Mouse (Mus musculus): ENCODE measurements around the gene Klf7.

The Klf7 gene

DNA sequence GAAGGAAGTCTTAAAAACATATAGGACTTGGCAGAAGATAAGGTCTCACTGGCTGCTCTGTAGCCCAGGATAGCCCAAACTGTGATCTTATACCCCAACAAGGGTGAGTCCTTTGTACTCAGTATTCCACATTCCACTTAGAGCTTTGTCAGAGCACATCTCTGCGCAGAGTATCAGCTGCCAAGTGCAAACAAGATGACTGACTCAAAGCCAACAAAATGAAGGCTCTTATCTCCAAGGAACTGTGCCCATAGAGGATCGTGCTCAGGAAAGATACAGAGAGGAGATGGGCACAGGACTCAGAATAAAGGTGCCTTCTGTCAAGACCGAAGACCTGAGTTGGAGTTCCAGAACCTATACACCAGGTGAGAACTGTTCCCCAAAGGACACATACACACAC, 100.1 kb downstream of the Klf7 start:
- no peak for DNase-seq (ENCODE audit: low spot score)

DNA sequence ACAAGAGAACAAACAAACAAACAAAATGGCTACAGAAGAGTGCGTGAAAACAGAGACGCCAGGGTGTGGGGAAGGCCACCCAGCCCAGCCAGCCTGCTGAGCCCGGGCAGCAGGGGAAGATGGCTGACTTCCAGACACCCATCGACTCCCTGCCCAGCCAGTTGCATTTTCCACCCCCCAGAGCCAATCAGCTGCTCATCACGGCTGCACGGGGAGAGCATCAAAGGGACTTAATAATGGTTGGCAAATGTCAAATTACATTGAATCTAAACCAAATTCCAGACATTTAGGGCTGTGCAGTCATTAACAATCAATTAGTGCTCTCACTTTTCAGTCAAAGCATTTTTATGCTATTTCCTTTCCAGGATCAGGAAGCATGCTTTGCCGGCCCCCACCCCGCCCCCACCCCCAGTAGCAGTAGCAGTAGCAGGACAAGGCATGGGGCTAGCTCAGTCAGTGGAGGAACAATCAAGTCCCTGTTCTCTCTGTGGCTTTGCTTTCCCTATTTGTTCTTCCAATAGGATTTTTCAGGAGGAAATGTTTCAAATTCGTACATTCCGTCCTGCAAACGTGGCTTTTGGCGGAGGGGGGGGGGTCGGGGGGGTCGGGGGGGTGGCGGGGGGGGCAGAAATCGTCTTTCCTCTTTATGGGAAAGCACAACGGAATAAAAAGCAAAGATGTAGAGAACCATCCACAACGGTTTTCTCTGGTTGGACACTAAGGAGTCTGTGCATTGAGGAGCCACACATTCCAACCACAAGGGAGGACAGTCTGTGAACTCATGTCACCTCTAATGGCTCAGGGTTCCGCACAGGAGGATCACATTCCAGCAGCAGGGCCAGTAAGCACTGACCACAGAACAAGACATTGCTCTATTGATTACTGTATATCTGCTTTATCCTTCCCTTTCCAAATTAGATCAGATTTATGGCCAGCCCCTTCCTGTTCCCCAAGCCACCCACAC, 101.1 kb downstream of the Klf7 start:
- DNase-seq (ENCODE audit: low spot score): peak; percentile 60

DNA sequence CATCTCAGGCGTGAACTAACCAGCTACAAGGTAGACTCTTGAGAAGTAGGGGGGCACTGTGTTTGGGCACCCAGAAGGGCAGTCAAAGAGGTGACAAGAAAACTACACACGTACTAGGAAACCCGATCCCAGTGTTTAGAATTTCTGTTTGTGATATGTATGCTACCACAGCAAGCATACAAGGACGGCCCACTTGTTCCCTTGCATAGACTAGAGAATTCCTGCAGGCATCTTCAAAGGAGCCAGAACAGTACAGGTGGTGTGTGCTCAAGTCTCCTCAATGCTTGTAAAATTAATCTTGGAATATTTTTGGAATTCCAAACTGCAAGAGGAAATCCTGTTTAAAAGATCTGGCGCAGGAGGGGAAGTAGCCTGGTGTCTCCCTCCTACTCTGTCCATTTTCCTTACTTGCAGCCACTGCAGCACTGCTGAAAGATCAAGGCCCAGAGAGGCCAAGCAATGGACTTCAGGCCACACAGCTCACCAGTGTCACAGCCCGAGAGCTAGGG, 102.9 kb downstream of the Klf7 start:
- no peak for DNase-seq (ENCODE audit: low spot score)

DNA sequence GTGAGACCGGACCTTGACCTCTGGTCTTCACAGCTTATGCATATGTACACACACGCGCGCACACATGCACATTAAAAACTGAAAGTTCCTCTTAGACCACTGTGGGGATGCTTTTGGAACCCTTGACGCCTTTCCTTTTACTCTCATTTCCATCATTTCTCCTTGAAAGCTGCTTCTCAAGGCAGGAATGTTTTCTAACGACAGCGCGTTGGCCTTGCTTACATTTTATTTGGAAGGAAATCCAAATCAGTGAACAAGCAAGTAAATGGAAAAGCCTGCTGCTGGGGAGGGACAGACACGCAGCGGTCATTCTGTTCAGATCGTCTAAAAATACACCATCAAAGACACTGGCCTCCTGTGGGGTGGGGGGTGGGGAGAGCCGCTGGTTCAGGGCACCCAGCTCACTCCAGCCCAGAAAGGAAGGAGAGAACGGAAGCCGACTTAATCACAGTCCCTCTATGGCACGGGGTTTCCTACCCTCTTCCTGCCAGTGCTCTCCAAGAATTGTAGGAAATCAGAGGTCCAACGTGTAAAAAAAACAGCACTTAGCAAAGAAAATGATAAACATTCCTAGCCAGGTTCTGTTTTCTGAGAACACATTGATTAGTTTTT, 103.5 kb downstream of the Klf7 start:
- no peak for DNase-seq (ENCODE audit: low spot score)

DNA sequence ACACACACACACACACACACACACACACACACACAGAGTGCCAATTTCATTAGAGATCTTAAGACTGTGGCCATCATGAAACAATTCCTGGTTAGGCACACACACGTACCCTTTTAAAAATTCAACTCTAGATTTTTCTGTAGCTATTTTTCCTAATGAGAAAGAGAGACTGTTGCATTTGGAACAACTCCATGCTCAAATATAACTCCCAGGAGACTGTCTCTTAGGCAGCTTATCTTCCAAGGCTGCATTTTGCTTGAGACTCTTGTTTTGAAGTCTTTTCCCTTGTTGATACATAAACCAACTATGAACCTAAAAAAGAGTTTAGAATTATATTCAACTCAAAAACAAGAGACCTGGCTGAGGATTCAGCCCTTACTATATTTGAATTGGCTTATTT, 108.0 kb downstream of the Klf7 start:
- no peak for DNase-seq (ENCODE audit: low spot score)

DNA sequence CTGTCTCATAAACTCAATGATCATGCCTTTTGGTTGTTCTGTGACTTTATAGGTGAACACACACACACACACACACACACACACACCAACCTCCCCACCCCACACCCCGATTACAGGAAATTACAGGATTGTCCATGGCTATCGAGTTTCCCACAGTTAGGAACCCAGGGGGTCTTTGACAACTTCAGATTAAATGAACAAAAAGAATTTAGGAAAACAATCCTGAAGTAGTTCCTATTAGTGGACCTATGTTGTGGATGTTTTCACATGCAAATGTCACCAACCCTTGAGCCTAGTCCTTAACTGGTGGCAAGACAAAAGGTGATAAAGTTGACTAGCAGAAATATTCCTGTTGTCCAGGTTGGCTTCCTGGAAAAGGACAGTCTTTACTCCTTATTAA, 113.1 kb downstream of the Klf7 start:
- no peak for DNase-seq (ENCODE audit: low spot score)

DNA sequence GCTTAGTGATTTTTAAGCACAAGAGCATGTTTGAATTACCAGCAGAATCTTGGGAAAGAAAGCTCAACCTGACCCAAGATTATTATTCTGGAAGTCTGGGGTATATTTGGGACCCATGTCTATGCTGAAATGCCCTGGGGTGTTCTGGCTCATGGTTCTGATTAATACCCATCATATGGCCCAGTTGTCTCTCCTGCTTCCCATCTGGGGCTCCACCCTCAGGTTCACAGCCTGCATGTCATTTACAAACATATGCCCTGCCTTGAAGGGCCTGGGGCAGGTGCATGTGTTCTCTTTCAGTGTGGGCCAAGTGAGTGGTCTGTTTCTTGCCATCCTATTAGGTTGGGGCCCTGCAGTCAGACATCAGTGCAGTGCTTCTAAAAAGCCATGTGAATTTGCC, 114.1 kb downstream of the Klf7 start:
- no peak for DNase-seq (ENCODE audit: low spot score)

DNA sequence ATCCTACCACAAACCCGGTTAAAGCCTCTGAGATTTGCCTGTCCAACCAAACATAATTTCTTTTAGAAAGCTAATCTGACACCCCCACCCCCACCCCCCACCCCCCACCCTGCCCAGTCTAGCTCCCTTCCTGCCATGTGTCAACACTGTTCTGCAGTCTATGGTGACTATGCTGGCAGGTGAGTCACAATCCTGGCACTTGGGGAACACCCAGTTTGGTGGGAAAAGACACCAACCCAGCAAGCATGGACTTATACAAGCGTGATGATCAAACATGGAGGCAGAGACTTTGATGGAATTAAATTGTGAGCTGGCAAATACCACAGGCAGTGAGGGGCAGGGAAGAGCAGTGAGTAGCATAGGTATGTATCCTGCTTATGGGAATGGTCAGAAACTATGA, 116.9 kb downstream of the Klf7 start:
- DNase-seq (ENCODE audit: low spot score): no peak

DNA sequence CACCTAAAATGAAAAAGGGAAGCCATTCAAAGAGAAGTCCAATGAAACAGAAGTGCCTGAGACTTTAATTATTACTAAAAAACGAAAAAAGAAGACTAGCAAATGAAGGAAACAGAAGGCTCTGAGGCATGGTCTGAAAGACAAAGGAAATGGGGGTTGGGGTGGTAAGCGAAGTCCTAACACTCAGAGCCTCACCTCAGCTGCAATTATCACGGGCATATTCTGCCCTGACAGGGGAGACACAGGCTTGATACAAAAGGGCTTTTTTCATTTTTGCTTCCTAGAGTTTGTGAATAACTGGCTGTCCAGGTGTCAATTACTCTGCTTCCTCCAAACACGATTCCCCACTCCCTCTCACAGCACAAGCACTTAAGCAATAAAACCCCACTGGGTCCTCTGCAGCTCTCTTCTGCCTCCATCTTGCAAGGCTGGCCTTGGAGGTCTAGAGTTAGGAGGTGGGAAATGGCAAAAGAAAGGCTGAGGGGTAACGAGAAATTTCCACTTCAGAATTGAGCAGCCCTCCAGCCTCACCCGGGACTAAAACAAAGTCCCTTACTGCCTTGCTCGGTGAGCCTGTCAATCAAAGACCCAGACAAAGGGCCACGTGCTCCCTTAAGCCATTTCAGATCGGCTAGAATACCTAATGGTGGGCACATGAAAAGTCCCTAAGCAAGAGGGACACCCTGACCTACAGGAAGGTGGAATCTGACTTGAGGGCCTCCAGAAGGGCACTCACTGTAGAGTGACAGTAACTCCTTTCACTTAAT, 118.4 kb downstream of the Klf7 start:
- peak; percentile 18 for DNase-seq (ENCODE audit: low spot score)

DNA sequence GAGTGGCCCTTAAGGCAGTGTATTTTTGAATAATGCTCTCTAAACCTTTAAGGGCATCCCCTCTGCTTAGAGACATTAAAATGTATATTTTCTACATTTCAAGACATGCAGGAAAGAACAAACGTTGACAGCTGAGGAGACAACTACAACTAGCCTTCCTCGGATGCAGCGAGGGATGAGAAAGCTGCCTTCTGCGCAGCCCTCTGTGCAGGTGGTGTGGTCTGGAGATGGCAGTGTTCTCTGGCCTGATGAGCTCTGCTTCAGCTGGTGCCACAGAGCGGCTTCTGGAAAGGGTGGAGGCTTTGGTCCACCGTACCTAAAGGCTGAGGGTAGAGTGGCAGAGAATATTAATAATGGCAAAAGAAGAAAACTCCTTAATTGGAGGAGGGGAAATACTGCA, 120.0 kb downstream of the Klf7 start:
- no peak for DNase-seq (ENCODE audit: low spot score)

DNA sequence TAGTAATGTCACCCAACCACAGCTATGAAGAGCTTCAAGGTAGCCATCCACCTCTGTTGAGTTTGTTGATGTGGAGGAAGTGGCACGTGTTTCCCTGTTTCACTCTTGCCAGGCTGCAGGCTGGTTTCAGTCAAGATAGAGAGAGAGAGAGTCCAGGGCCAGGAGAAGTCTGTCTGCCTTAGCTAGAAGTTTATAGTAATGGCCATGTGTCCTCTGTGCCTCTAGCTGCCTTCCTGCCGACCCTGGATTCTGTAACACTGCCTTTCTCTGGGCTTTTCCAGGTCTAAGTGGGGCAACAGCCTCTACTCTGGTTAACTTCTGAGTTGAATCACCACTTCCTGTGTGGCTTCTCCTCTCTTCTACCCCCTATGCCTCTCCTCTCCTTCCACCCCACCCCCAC, 121.5 kb downstream of the Klf7 start:
- no peak for DNase-seq (ENCODE audit: low spot score)

DNA sequence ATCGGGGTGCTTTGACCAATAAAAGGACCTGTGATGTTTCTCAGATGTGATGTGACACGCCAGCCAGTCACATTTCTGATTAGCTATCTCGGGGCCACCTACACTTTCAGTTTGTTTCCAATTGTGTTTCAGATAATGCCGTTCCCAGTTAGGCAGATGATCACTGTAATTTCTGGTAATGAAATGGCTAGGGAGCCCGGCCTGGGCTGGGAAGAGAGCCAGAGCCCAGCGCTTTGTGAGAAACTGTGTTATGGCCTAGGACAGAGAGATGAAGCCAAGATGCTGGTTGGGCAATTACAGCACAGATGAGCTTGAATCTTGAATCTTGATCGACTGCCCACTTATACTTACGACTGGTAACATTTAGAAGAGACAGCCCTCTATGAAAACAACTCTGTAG, 122.6 kb downstream of the Klf7 start:
- DNase-seq (ENCODE audit: low spot score): no peak

DNA sequence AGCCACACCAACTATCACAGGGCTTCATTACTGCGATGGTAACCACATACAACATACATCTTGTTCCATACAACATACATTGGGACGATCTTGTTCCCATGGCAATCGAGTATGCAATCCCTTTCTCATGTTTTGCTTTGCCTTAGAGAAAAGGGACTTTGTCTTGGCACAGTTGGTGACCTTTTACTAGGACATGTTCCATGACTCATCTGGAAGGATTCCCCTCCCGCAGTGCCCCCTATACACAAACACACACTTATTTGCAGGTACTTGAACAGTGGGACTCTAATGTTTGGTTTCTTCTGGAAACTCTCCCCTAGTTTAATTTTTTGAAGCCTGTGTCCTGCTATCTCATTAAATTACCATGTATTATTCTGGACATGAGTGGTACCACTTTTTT, 123.2 kb downstream of the Klf7 start:
- no peak for DNase-seq (ENCODE audit: low spot score)

DNA sequence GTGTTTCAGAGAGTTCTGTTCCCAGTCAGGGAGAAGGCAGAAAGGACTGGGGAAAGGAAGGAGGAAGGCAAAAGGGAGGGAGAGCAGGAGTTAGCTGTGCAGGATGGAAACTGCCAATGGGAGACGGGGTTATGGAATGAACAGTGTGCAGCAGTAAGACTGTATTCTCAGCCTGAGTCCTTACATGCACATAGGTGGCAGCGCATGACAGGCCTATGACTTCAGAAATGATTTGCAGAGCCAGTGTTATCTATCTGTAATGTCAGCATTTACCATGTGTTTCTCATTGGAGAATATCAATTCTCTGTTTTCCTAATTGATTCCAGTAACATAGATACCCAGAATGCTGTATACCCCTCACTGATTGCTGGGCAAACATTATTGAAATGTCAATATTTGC, 123.9 kb downstream of the Klf7 start:
- DNase-seq (ENCODE audit: low spot score): no peak

DNA sequence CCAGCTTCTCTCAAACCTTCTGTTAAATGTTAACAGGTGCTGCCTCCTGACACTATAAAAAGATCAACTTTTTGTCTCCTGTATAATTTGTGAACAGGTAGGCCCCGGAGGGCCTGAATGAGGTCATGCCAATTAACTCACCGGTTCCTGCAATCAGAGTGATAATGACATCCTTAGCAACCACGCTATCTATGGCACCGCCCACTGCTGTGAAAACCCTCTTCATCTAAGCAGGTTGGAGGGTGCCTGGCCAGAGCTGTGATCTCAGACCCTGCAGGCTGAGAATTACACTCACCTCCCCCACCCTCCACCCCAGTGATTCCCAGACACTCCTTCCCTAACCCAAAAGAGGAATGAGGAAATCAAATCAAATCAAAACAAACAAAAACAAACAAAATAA, 126.3 kb downstream of the Klf7 start:
- DNase-seq (ENCODE audit: low spot score): no peak

DNA sequence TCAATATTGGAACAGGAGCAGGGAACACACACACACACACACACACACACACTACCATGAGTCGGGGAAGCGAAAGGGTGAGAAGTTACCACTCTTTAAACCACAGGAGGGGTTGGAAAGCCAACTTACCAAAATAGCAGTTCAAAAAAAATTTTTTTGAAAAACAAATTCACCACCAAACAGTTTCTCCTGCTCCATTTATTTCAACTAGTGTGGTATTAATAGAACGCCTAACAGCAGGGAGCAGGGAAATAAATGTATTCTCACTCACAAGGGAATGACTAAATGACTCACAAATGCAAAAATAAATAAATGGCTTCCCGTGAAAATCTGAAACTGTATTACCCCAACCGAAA, 127.0 kb downstream of the Klf7 start:
- DNase-seq (ENCODE audit: low spot score): no peak

DNA sequence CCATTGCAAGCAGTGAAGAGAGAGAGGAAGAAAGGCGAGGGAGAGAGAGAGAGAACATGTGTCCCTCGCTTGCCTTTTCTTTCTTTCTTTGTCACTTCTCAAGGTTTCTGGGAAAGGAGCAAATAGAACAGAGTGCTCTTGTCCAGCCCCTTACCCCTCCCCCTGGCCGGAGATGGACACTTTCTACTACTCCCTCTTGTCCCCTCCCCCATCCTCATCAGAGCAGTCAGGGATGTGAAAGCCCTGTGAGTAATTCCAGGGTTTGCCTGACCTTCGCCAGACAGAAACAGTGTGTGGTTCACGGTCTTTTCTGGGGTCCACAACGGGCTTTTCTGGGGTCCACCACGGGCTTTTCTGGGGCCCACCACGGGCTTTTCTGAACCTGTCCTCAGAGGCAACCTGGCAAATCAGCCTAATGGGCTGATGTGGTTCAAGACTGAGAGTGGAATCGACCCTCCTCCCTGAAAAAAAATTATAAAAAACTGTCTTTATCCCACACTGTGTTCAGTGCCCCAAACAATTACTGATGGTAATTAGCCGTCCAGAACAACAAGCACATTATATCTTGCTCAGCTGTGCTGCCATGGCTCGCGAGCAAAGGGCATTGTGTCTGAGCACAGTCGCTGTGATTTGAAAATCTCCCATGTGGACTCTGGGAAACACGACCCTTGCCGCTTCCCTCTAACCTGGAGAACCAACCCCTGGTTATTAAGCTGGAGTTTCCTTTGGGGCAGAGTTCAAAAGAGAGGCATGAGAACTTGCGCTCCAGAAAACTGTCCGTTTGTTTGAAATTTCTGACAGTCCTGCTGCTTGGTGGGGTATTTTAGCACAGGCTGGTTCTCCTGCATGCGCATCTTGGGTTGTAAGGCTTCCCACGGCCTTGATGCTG, 127.6 kb downstream of the Klf7 start:
- DNase-seq (ENCODE audit: low spot score): peak; percentile 83

DNA sequence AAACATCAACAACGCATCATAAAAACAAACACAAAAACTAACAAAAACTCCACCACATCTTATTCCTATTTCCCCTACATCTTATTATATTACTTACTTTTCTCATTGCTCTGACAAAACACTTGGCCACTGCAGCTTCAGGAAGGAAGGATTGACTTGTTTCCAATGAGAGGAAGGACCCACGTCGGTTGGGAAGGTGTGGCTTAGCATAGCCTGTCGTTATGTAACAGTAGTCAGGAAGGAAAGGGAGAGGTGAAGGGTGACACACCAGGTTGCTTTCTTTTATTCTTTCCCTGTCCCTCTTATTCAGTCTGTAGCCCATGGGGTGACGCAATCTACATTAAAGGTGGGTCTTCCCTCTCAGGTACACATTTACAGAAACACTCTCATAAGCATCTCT, 129.6 kb downstream of the Klf7 start:
- DNase-seq (ENCODE audit: low spot score): no peak

DNA sequence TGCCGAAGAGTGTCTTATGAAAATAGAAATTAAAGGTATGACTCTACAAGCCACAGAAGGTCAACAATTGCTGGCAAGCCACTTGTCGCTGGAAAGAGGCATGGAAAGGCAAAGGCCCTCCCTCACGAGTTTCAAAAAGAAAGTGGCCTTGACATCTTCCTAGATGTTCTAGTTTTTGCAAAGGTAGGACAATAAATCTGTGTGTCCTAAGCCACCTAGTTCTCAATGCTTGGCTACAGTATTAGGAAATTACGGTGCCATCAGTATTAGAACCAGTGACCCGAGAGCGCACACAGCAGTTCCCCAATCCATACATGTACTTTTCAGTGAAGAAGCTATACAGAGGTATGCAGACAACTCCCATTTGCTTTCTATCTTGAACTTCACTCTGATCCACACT, 131.7 kb downstream of the Klf7 start:
- DNase-seq (ENCODE audit: low spot score): no peak

DNA sequence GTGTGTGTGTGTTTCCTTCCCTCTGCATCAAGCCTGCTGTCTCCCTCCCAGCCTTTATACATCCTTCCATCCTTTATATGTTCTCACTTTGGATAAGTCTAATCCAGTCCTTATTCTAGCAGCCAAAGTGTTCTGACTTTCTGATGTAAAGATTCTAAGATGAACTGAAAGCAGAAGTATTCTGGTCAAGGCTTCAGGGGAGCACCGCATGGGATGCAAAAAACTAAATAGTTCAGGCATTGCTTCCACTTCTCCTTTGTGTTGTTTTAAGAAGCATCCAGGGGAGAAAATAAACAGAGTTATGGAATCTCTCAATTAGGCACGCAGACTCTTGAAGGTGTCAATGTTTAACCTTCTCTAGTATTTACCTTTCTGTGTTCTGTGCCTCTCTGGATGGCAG, 141.3 kb downstream of the Klf7 start:
- no peak for DNase-seq (ENCODE audit: low spot score)
